Mouse (Mus musculus) central nervous system, embryonic 14 days (tissue): ENCODE results near the gene Acd. TPM values are rescaled to one million over a fixed set of nuclear protein-coding genes. Genes with fewer than 3 reads are reported as not detected.

Experiments
- polyA plus RNA-seq: library from polyadenylated mRNA; depleted of rRNA; stranded (reverse); fragments of >200 nt; gene quantifications from 2 replicates; pipeline ENCODE4 v1.2.3, GENCODE M21; 2012; rRNA removed

The Acd gene
- polyA plus RNA-seq: 63.0 and 63.9 TPM in 2 replicates

GRCm38 (mm10) chr8:105700966-105701824 is at the start of gene Acd, which contains the start of gene Pard6a:
Gene Acd, minus strand, starts transcription at chr8:105701102.
Gene Pard6a, plus strand, starts transcription at chr8:105701148.

GRCm38 (mm10) chr8:105707498-105708403 is 6.8 kb upstream of the Acd start, which contains the start of the genes 4933405L10Rik and Enkd1:
Gene 4933405L10Rik, plus strand, starts transcription at chr8:105707655.
Gene Enkd1, minus strand, starts transcription at chr8:105708210.

GRCm38 (mm10) chr8:105685796-105686308 is 15.1 kb downstream of the Acd start, which contains the start of gene Carmil2:
Gene Carmil2, plus strand, starts transcription at chr8:105686274.

Other genes starting within 250 kb of the Acd start
- 75.6 and 110 TPM in 2 replicates for gene Tppp3, start 229.6 kb downstream of the Acd start, polyA plus RNA-seq
- 40.0 and 48.8 TPM in 2 replicates for gene Zdhhc1, start 204.2 kb downstream of the Acd start, polyA plus RNA-seq
- gene Hsd11b2, start 182.3 kb downstream of the Acd start, polyA plus RNA-seq: 5.6 and 7.0 TPM in 2 replicates
- 195 and 196 TPM in 2 replicates for gene Atp6v0d1, start 135.1 kb downstream of the Acd start, polyA plus RNA-seq
- 26.2 and 29.3 TPM in 2 replicates for gene Ripor1, start 95.8 kb downstream of the Acd start, polyA plus RNA-seq
- 52.0 and 56.2 TPM in 2 replicates for gene Ctcf, start 64.5 kb downstream of the Acd start, polyA plus RNA-seq
- gene Agrp, start 63.7 kb downstream of the Acd start, polyA plus RNA-seq: 0.29 and 0.39 TPM in 2 replicates
- 14.9 and 17.0 TPM in 2 replicates for gene Carmil2, start 14.8 kb downstream of the Acd start, polyA plus RNA-seq
- gene Pard6a, start within 50 bp of the Acd start, polyA plus RNA-seq: 39.2 and 42.0 TPM in 2 replicates
- 0.07 and 0.14 TPM in 2 replicates for gene 4933405L10Rik, start 6.6 kb upstream of the Acd start, polyA plus RNA-seq
- gene Enkd1, start 7.1 kb upstream of the Acd start, polyA plus RNA-seq: 30.9 and 31.2 TPM in 2 replicates
- gene Gfod2, start 57.6 kb upstream of the Acd start, polyA plus RNA-seq: 51.1 and 52.5 TPM in 2 replicates
- 33.4 and 35.4 TPM in 2 replicates for gene Ranbp10, start 126.2 kb upstream of the Acd start, polyA plus RNA-seq
- gene Tsnaxip1, start 126.6 kb upstream of the Acd start, polyA plus RNA-seq: 0.51 and 0.74 TPM in 2 replicates
- 101 and 102 TPM in 2 replicates for gene Cenpt, start 152.2 kb upstream of the Acd start, polyA plus RNA-seq
- 59.7 and 67.0 TPM in 2 replicates for gene Thap11, start 154.0 kb upstream of the Acd start, polyA plus RNA-seq
- gene Nutf2, start 159.5 kb upstream of the Acd start, polyA plus RNA-seq: 236 and 293 TPM in 2 replicates
- gene Edc4, start 179.8 kb upstream of the Acd start, polyA plus RNA-seq: 76.2 and 83.8 TPM in 2 replicates
- 1.2 and 1.3 TPM in 2 replicates for gene Nrn1l, start 192.5 kb upstream of the Acd start, polyA plus RNA-seq
- 19.6 and 25.0 TPM in 2 replicates for gene Pskh1, start 199.3 kb upstream of the Acd start, polyA plus RNA-seq
- gene Ctrl, start 232.8 kb upstream of the Acd start, polyA plus RNA-seq: 6.8 and 7.4 TPM in 2 replicates
- gene Psmb10, start 237.3 kb upstream of the Acd start, polyA plus RNA-seq: 47.3 and 56.2 TPM in 2 replicates
- gene Lcat, start 242.3 kb upstream of the Acd start, polyA plus RNA-seq: 2.5 and 4.5 TPM in 2 replicates